Mouse (Mus musculus): ENCODE data around the gene Svs6. TPM values are rescaled to one million over a fixed set of nuclear protein-coding genes. Genes with fewer than 3 reads are reported as not detected.

Svs6 gene
- polyA plus RNA-seq, 1 experiment from 2014 or later, result not detected

- no peaks in the 10 kb centered on the region for H3K36me3 ChIP-seq
- H3K27ac ChIP-seq (replicated peaks), result no peak overlapping the region
- ATAC-seq (ENCODE audit: low read depth), result no peak
- H3K27me3 ChIP-seq, result no peaks in the 10 kb centered on the region
- H3K9ac ChIP-seq, result no peak overlapping the region
- H3K9me3 ChIP-seq, result no peaks in the 10 kb centered on the region
- no peaks in the 10 kb centered on the region for H3K4me1 ChIP-seq (replicated peaks)
- 83% methylated on average over 3 of the region's 3 CpGs for WGBS
- no peak overlapping the region for H3K4me3 ChIP-seq
- no peak overlapping the region for H3K4me2 ChIP-seq
Observed at GRCm38 (mm10) chr2:164358373-164358772, 41.8 kb downstream of the Svs6 start.

GRCm38 (mm10) chr2:164359031-164359430, 42.5 kb downstream of the Svs6 start:
- Histone ChIP-seq H3K4me1 (replicated peaks) (no peaks in the 10 kb centered on the region), H3K4me2 (no peak overlapping the region), H3K9ac (no peak overlapping the region), H3K27me3 (no peaks in the 10 kb centered on the region), H3K27ac (replicated peaks) (no peak overlapping the region), H3K9me3 (no peaks in the 10 kb centered on the region), H3K36me3 (no peaks in the 10 kb centered on the region), H3K4me3 (no peak overlapping the region)
- 84% methylated on average over 5 of the region's 5 CpGs for WGBS
- no peak for ATAC-seq (ENCODE audit: low read depth)

- WGBS, result 77% methylated on average over 5 of the region's 5 CpGs
- Histone ChIP-seq H3K27me3 (no peaks in the 10 kb centered on the region), H3K9me3 (no peaks in the 10 kb centered on the region), H3K9ac (no peak overlapping the region), H3K27ac (replicated peaks) (no peak overlapping the region), H3K4me2 (no peak overlapping the region), H3K4me1 (replicated peaks) (no peaks in the 10 kb centered on the region), H3K4me3 (no peak overlapping the region), H3K36me3 (no peaks in the 10 kb centered on the region)
- ATAC-seq (ENCODE audit: low read depth), result no peak
Observed at GRCm38 (mm10) chr2:164359668-164360067, 43.1 kb downstream of the Svs6 start.

GRCm38 (mm10) chr2:164360974-164361657, 44.6 kb downstream of the Svs6 start:
- no peaks in the 10 kb centered on the region for H3K36me3 ChIP-seq
- 38% methylated on average over 13 of the region's 13 CpGs for WGBS
- no peaks in the 10 kb centered on the region for H3K4me1 ChIP-seq (replicated peaks)
- H3K27ac ChIP-seq (replicated peaks), result no peak overlapping the region
- no peak overlapping the region for H3K4me3 ChIP-seq
- no peak overlapping the region for H3K4me2 ChIP-seq
- ATAC-seq (ENCODE audit: low read depth), result no peak
- no peaks in the 10 kb centered on the region for H3K9me3 ChIP-seq
- H3K27me3 ChIP-seq, result no peaks in the 10 kb centered on the region
- H3K9ac ChIP-seq, result no peak overlapping the region

- H3K27ac ChIP-seq (replicated peaks), result no peak overlapping the region
- no peak overlapping the region for H3K4me3 ChIP-seq
- no peaks in the 10 kb centered on the region for H3K9me3 ChIP-seq
- no peaks in the 10 kb centered on the region for H3K36me3 ChIP-seq
- ATAC-seq (ENCODE audit: low read depth), result no peak
- 77% methylated on average over 3 of the region's 3 CpGs for WGBS
- no peaks in the 10 kb centered on the region for H3K27me3 ChIP-seq
- H3K9ac ChIP-seq, result no peak overlapping the region
- no peaks in the 10 kb centered on the region for H3K4me1 ChIP-seq (replicated peaks)
- H3K4me2 ChIP-seq, result no peak overlapping the region
Observed at GRCm38 (mm10) chr2:164366947-164367346, 50.4 kb downstream of the Svs6 start.

Small RNAs within 50 kb of the gene (microRNA-seq; reads per million reads assigned to microRNA genes)
- not detected for gene Mir7678

Other genes starting within 250 kb of the Svs6 start
- 19.4 and 21.2 TPM in 2 replicates for gene Stk4, start 246.4 kb upstream of the Svs6 start, polyA plus RNA-seq (2015; fragmentation: Nextera tagmentation; extraction: Ambion mirVana)
- gene Tomm34, start 245.6 kb upstream of the Svs6 start, polyA plus RNA-seq (2015; fragmentation: Nextera tagmentation; extraction: Ambion mirVana), result 45.3 and 48.0 TPM in 2 replicates
- gene Kcns1, start 145.6 kb upstream of the Svs6 start, polyA plus RNA-seq (2015; fragmentation: Nextera tagmentation; extraction: Ambion mirVana), result 0.40 and 0.50 TPM in 2 replicates
- gene Wfdc5, start 134.0 kb upstream of the Svs6 start, polyA plus RNA-seq (2015; fragmentation: Nextera tagmentation; extraction: Ambion mirVana), result not detected in 2 replicates
- not detected in 2 replicates for gene Wfdc12, start 126.1 kb upstream of the Svs6 start, polyA plus RNA-seq (2015; fragmentation: Nextera tagmentation; extraction: Ambion mirVana)
- gene Wfdc15a, start 116.6 kb upstream of the Svs6 start, polyA plus RNA-seq (2015; fragmentation: Nextera tagmentation; extraction: Ambion mirVana), result not detected in 2 replicates
- not detected in 2 replicates for gene Wfdc15b, start 95.1 kb upstream of the Svs6 start, polyA plus RNA-seq (2015; fragmentation: Nextera tagmentation; extraction: Ambion mirVana)
- not detected in 2 replicates for gene Svs2, start 78.3 kb upstream of the Svs6 start, polyA plus RNA-seq (2015; fragmentation: Nextera tagmentation; extraction: Ambion mirVana)
- not detected in 2 replicates for gene Svs3b, start 60.1 kb upstream of the Svs6 start, polyA plus RNA-seq (2015; fragmentation: Nextera tagmentation; extraction: Ambion mirVana)
- gene Svs4, start 38.3 kb upstream of the Svs6 start, polyA plus RNA-seq (2015; fragmentation: Nextera tagmentation; extraction: Ambion mirVana), result not detected in 2 replicates
- not detected in 2 replicates for gene Svs3a, start 27.5 kb upstream of the Svs6 start, polyA plus RNA-seq (2015; fragmentation: Nextera tagmentation; extraction: Ambion mirVana)
- gene Svs5, start 16.0 kb downstream of the Svs6 start, polyA plus RNA-seq (2015; fragmentation: Nextera tagmentation; extraction: Ambion mirVana), result not detected in 2 replicates
- gene Slpi, start 72.3 kb downstream of the Svs6 start, polyA plus RNA-seq (2015; fragmentation: Nextera tagmentation; extraction: Ambion mirVana), result 0.75 TPM in 1 of 2 replicates, not detected in the other
- gene Rbpjl, start 86.4 kb downstream of the Svs6 start, polyA plus RNA-seq (2015; fragmentation: Nextera tagmentation; extraction: Ambion mirVana), result 0.08 and 0.10 TPM in 2 replicates
- gene Matn4, start 88.4 kb downstream of the Svs6 start, polyA plus RNA-seq (2015; fragmentation: Nextera tagmentation; extraction: Ambion mirVana), result 7.3 and 13.2 TPM in 2 replicates
- gene Sdc4, start 127.1 kb downstream of the Svs6 start, polyA plus RNA-seq (2015; fragmentation: Nextera tagmentation; extraction: Ambion mirVana), result 9.4 and 12.1 TPM in 2 replicates
- gene Sys1, start 140.2 kb downstream of the Svs6 start, polyA plus RNA-seq (2015; fragmentation: Nextera tagmentation; extraction: Ambion mirVana), result 71.2 and 77.5 TPM in 2 replicates
- gene Gm20458, start 144.2 kb downstream of the Svs6 start, polyA plus RNA-seq (2015; fragmentation: Nextera tagmentation; extraction: Ambion mirVana), result 3.3 and 7.7 TPM in 2 replicates
- not detected in 2 replicates for gene Trp53tg5, start 157.0 kb downstream of the Svs6 start, polyA plus RNA-seq (2015; fragmentation: Nextera tagmentation; extraction: Ambion mirVana)
- 10.3 and 11.9 TPM in 2 replicates for gene Dbndd2, start 169.4 kb downstream of the Svs6 start, polyA plus RNA-seq (2015; fragmentation: Nextera tagmentation; extraction: Ambion mirVana)
- gene Pigt, start 180.8 kb downstream of the Svs6 start, polyA plus RNA-seq (2015; fragmentation: Nextera tagmentation; extraction: Ambion mirVana), result 69.1 and 71.8 TPM in 2 replicates
- gene Wfdc2, start 245.7 kb downstream of the Svs6 start, polyA plus RNA-seq (2015; fragmentation: Nextera tagmentation; extraction: Ambion mirVana), result 2.2 and 4.2 TPM in 2 replicates